Mouse (Mus musculus): ENCODE measurements around the gene Gm21976. TPM values are rescaled to one million over a fixed set of nuclear protein-coding genes. Genes with fewer than 3 reads are reported as not detected.
A peak's percentile ranks its signal among the peaks of the same experiment; 100 is the strongest.

Gm21976 gene
- polyA plus RNA-seq, 1 experiment from 2014 or later: not detected

DNA sequence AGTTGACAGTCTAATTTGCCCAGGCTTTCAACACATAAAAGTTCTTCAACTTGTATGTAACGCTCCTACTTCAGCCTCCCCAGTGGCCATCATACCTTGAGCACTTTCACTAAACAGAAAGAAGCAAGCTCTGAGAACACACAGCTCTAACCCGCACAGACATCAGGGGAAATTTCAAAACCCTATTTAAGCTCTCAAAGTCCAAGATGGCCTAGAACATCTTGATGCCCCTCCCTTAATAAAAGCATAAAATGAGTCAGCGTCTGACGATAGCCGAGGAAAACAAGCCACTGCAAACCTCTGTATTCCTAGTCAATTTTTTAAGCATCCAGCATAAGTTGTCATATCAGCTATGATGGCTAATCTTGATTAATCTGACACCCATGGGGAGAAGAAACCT lies 31.9 kb downstream of the Gm21976 start:
- H3K9me3 ChIP-seq (ENCODE audit: low read length): no peaks in the 10 kb centered on the region
- no peak for ATAC-seq (ENCODE audit: low FRiP score, low TSS enrichment)
- no peaks in the 10 kb centered on the region for H3K27me3 ChIP-seq (ENCODE audit: insufficient read depth, low read length)

DNA sequence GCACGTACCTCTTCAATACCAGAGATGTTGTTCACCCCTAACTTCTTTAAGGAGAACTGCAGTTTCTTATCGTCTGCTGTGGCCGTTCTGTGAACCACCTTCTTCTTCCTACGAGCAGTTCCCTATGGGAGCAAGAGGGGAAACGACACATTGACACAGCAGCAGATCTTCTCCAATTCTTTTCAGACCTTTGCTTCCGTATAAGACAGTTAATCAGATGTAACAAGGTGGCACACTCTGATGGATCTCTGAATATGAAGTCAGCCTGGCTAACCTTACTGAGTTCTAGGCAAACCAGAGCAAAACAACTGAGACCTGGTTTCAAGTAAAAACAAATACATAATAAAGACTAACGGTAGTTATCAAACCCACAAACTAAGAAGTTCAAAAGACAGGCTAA lies 33.9 kb downstream of the Gm21976 start:
- Histone ChIP-seq H3K36me3 (ENCODE audit: insufficient read depth, low read length) (peaks cover 42% of the 10 kb centered on the region), H3K4me3 (ENCODE audit: low read length) (no peak overlapping the region), H3K9ac (replicated peaks; ENCODE audit: low read length) (no peak overlapping the region), H3K9me3 (ENCODE audit: low read length) (no peaks in the 10 kb centered on the region), H3K4me2 (replicated peaks; ENCODE audit: low read depth, low read length) (no peak overlapping the region), H3K27ac (ENCODE audit: low read length) (no peak overlapping the region), H3K4me1 (ENCODE audit: insufficient read depth, low read length) (peaks cover 15% of the 10 kb centered on the region), H3K27me3 (ENCODE audit: insufficient read depth, low read length) (no peaks in the 10 kb centered on the region)
- 73% methylated on average over 7 of the region's 7 CpGs for WGBS
- no peak for ATAC-seq (ENCODE audit: low FRiP score, low TSS enrichment)

More for the DNA sequence above, 31.9 kb downstream of the Gm21976 start:
- peaks cover 12% of the 10 kb centered on the region for H3K4me1 ChIP-seq (ENCODE audit: insufficient read depth, low read length)
- no peak overlapping the region for H3K4me2 ChIP-seq (replicated peaks; ENCODE audit: low read depth, low read length)
- no peak overlapping the region for H3K4me3 ChIP-seq (ENCODE audit: low read length)
- peaks cover 43% of the 10 kb centered on the region for H3K36me3 ChIP-seq (ENCODE audit: insufficient read depth, low read length)
- no peak overlapping the region for H3K27ac ChIP-seq (ENCODE audit: low read length)
- whole genome bisulfite sequencing: 94% methylated on average over 5 of the region's 5 CpGs
- H3K9ac ChIP-seq (replicated peaks; ENCODE audit: low read length): no peak overlapping the region

DNA sequence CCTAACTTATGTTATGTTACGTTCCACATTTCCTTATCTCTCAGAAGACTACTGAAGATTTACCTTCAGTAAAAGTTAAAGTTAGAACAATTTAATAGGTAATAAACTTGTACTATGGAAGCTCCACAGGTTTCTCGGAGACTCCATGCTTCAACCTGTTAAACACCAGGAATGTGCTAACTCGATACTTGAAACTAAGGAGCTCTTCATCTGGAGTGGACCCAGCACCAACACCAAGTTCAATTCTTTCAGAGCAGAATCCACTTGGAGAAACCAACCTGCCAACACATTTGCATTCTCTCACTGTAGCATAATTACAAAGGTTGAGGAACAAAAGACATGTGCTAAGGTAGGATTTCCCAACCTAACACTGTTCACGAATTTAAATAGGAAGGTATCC lies 35.4 kb downstream of the Gm21976 start:
- Histone ChIP-seq H3K9ac (replicated peaks; ENCODE audit: low read length) (no peak overlapping the region), H3K4me2 (replicated peaks; ENCODE audit: low read depth, low read length) (peak overlapping the region; percentile 75), H3K36me3 (ENCODE audit: insufficient read depth, low read length) (peaks cover 32% of the 10 kb centered on the region)

DNA sequence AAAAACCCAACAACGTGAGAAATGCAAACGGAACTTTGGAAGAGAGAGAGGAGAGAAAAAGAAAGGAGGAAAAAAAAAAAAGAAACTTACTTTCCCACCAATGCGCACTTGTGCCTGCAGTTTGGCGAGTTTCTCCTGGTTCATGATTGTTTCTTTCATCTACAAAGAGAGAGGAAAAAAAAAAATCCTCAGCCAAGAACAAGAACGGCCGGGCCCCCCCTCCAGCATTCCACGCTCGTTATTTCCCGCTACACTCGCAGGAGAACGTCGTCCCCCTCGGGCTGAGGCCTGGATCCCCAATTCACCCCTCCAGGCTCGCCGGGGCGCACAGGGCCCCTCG lies 36.4 kb downstream of the Gm21976 start:
- WGBS: under 1% methylated on average over 16 of the region's 17 CpGs
- Histone ChIP-seq H3K27ac (ENCODE audit: low read length) (peak overlapping the region; percentile 93), H3K4me1 (ENCODE audit: insufficient read depth, low read length) (peaks cover 15% of the 10 kb centered on the region), H3K27me3 (ENCODE audit: insufficient read depth, low read length) (no peaks in the 10 kb centered on the region), H3K9me3 (ENCODE audit: low read length) (no peaks in the 10 kb centered on the region), H3K9ac (replicated peaks; ENCODE audit: low read length) (peak overlapping the region; percentile 99), H3K4me3 (ENCODE audit: low read length) (peak overlapping the region; percentile 97), H3K36me3 (ENCODE audit: insufficient read depth, low read length) (peaks cover 23% of the 10 kb centered on the region), H3K4me2 (replicated peaks; ENCODE audit: low read depth, low read length) (peak overlapping the region; percentile 75)
- ATAC-seq (ENCODE audit: low FRiP score, low TSS enrichment): no peak

More for the DNA sequence above, 35.4 kb downstream of the Gm21976 start:
- WGBS: 39% methylated on average over 4 of the region's 4 CpGs
- Histone ChIP-seq H3K4me3 (ENCODE audit: low read length) (peak overlapping the region; percentile 30), H3K4me1 (ENCODE audit: insufficient read depth, low read length) (peaks cover 15% of the 10 kb centered on the region), H3K27ac (ENCODE audit: low read length) (no peak overlapping the region), H3K9me3 (ENCODE audit: low read length) (no peaks in the 10 kb centered on the region), H3K27me3 (ENCODE audit: insufficient read depth, low read length) (no peaks in the 10 kb centered on the region)
- ATAC-seq (ENCODE audit: low FRiP score, low TSS enrichment): no peak

DNA sequence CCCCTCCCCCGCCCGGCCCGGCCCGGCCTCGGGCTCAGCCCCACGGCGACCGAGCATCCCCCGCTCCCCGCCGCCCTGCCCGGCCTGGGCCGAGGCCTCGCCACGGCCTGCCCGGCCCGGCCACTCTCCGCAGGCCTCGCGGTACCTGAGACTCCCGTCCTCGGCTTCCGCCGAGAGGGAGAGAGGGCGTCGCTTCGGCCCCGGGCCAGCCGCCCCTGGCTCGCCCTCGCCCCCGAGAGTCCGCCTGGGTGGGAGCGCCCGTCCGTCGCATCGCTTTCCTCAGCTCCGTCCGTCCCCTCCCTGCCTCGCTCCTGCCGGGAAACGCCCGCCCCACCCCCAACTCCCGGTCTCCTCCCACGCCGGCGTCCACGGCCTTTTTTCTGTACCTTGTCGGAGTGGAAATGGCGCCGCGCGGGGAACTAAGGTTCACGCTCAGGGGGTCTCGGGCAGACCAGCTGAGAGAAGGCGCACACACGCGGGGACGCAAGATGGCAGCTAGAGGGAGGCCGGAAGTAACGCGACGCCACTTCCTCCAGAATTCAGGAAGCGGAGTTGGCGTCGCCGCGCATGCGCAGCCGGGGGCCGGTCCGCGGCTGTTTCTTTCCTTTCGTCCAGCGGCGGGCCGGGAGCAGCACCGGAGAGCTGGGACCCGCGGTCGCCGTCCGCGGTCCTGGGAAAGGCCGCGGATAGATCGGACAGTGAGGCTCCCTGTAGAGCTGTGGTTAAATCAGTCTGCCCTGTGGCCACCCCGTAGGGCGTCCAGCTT lies 37.0 kb downstream of the Gm21976 start, which contains the start of gene Btf3:
Gene Btf3 (minus strand): TSS at position 527 of the 766 bp plus-strand sequence.
- WGBS: under 1% methylated on average over 70 of the region's 90 CpGs

DNA sequence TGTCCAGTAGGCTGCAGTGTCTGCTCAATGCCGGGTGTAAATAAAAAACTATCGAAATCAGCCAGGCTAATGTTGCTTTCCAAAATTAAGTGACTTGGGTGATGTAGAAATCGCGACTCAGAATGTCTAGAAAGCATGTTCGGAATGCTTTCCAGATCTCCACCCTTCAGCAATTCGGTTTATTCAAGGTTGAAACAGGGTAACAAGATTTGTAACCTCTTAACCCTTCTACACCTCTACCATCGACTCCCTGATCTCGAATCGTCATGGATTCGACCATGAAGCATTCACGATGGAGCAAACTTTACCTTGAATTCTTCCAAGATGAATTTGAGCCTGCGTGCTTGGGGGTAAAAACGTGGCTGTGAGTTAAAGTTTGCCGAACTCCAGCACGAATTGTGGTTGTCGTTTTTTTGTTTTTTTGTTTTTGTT lies 37.6 kb downstream of the Gm21976 start:
- ATAC-seq (ENCODE audit: low FRiP score, low TSS enrichment): peak; percentile 9; the same call in 1 of the 2 replicates
- Histone ChIP-seq H3K9me3 (ENCODE audit: low read length) (no peaks in the 10 kb centered on the region), H3K4me2 (replicated peaks; ENCODE audit: low read depth, low read length) (peak overlapping the region; percentile 75), H3K4me1 (ENCODE audit: insufficient read depth, low read length) (peaks cover 15% of the 10 kb centered on the region), H3K36me3 (ENCODE audit: insufficient read depth, low read length) (peaks cover 11% of the 10 kb centered on the region), H3K27ac (ENCODE audit: low read length) (peak overlapping the region; percentile 93), H3K27me3 (ENCODE audit: insufficient read depth, low read length) (no peaks in the 10 kb centered on the region), H3K9ac (replicated peaks; ENCODE audit: low read length) (peak overlapping the region; percentile 99), H3K4me3 (ENCODE audit: low read length) (peak overlapping the region; percentile 97)
- WGBS: 2% methylated on average over 16 of the region's 16 CpGs

More for the DNA sequence above, 37.0 kb downstream of the Gm21976 start, which contains the start of gene Btf3:
- Histone ChIP-seq H3K27ac (ENCODE audit: low read length) (peak within 1 kb of the TSS; percentile 93), H3K9ac (replicated peaks; ENCODE audit: low read length) (peak within 1 kb of the TSS; percentile 99), H3K9me3 (ENCODE audit: low read length) (no peaks in the 10 kb centered on the region), H3K4me1 (ENCODE audit: insufficient read depth, low read length) (peaks cover 15% of the 10 kb centered on the region), H3K36me3 (ENCODE audit: insufficient read depth, low read length) (peaks cover 17% of the 10 kb centered on the region), H3K27me3 (ENCODE audit: insufficient read depth, low read length) (no peaks in the 10 kb centered on the region), H3K4me2 (replicated peaks; ENCODE audit: low read depth, low read length) (peak within 1 kb of the TSS; percentile 75), H3K4me3 (ENCODE audit: low read length) (peak within 1 kb of the TSS; percentile 97)
- ATAC-seq (ENCODE audit: low FRiP score, low TSS enrichment): peak; percentile 95

DNA sequence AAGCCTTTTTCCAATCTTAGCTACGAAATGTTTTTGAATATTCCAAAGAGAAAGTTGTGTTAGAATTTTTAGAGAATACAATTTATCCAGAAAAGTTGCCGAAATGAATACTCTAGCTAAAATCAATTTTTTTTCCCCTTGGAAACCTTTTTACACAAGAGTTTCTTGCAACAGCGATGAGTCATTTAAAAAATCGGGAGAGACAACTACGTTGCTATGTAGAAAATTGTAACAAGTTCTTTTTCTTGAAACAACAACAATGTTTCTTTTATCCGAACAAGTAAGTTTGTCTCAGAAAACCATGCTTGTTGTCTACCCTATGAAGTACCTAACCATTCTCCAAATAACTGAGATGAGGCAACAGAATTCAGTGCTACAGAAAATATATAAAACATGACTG lies 38.2 kb downstream of the Gm21976 start:
- no peaks in the 10 kb centered on the region for H3K9me3 ChIP-seq (ENCODE audit: low read length)
- H3K27ac ChIP-seq (ENCODE audit: low read length): no peak overlapping the region
- no peaks in the 10 kb centered on the region for H3K27me3 ChIP-seq (ENCODE audit: insufficient read depth, low read length)
- ATAC-seq (ENCODE audit: low FRiP score, low TSS enrichment): no peak
- H3K4me3 ChIP-seq (ENCODE audit: low read length): no peak overlapping the region
- no peak overlapping the region for H3K4me2 ChIP-seq (replicated peaks; ENCODE audit: low read depth, low read length)
- no peak overlapping the region for H3K9ac ChIP-seq (replicated peaks; ENCODE audit: low read length)
- WGBS: 88% methylated on average over 6 of the region's 6 CpGs
- peaks cover 15% of the 10 kb centered on the region for H3K4me1 ChIP-seq (ENCODE audit: insufficient read depth, low read length)
- peaks cover 8% of the 10 kb centered on the region; the same call in 1 of the 2 replicates for H3K36me3 ChIP-seq (ENCODE audit: insufficient read depth, low read length)

DNA sequence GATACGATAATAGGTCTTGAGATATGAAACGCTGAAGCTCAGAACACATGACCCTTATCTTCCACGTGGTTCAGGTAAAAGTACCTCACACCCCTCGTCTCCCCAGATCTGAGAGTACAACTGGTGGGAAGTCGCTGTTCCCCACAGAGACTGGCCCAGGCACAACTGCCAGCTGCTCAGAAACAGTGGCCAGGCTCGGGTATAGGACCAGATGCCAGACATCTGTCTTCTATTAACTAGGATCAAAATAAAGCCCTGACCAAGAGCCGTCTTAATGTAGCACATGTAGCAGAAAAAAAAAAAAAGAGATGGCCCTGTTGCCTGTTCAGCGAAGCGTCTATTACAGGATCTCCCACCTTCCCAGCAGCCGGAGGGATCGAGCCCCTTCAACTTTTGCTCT lies 45.3 kb downstream of the Gm21976 start:
- ATAC-seq (ENCODE audit: low FRiP score, low TSS enrichment): no peak

DNA sequence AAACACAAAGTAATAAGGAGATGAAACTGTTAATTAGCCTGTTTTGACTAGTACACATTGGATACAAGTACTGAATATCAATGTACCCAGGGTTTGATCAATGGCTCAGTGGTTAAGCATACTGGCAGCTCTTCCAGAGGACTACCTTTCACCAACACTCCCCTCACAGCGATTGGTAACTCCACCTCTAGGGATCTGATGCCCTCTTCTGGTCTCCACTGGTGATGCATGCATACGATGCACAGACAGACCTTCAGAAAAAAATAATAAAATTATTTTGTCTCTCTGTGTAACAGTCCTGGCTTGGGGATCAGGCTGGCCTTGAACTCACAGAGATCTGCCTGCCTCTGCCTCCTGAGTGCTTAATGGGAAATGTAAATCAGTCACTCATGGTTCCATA lies 52.4 kb downstream of the Gm21976 start:
- Histone ChIP-seq H3K4me1 (ENCODE audit: insufficient read depth, low read length) (no peaks in the 10 kb centered on the region), H3K36me3 (ENCODE audit: insufficient read depth, low read length) (no peaks in the 10 kb centered on the region), H3K4me3 (ENCODE audit: low read length) (no peak overlapping the region), H3K9ac (replicated peaks; ENCODE audit: low read length) (no peak overlapping the region), H3K4me2 (replicated peaks; ENCODE audit: low read depth, low read length) (no peak overlapping the region), H3K27me3 (ENCODE audit: insufficient read depth, low read length) (no peaks in the 10 kb centered on the region), H3K9me3 (ENCODE audit: low read length) (no peaks in the 10 kb centered on the region), H3K27ac (ENCODE audit: low read length) (no peak overlapping the region)
- ATAC-seq (ENCODE audit: low FRiP score, low TSS enrichment): no peak
- WGBS: 51% methylated on average over 2 of the region's 2 CpGs

More for the DNA sequence above, 45.3 kb downstream of the Gm21976 start:
- H3K27ac ChIP-seq (ENCODE audit: low read length): no peak overlapping the region
- no peak overlapping the region for H3K4me3 ChIP-seq (ENCODE audit: low read length)
- no peak overlapping the region for H3K4me2 ChIP-seq (replicated peaks; ENCODE audit: low read depth, low read length)
- 84% methylated on average over 11 of the region's 11 CpGs for WGBS
- no peaks in the 10 kb centered on the region for H3K27me3 ChIP-seq (ENCODE audit: insufficient read depth, low read length)
- no peaks in the 10 kb centered on the region for H3K4me1 ChIP-seq (ENCODE audit: insufficient read depth, low read length)
- no peaks in the 10 kb centered on the region for H3K36me3 ChIP-seq (ENCODE audit: insufficient read depth, low read length)
- H3K9me3 ChIP-seq (ENCODE audit: low read length): no peaks in the 10 kb centered on the region
- no peak overlapping the region for H3K9ac ChIP-seq (replicated peaks; ENCODE audit: low read length)

DNA sequence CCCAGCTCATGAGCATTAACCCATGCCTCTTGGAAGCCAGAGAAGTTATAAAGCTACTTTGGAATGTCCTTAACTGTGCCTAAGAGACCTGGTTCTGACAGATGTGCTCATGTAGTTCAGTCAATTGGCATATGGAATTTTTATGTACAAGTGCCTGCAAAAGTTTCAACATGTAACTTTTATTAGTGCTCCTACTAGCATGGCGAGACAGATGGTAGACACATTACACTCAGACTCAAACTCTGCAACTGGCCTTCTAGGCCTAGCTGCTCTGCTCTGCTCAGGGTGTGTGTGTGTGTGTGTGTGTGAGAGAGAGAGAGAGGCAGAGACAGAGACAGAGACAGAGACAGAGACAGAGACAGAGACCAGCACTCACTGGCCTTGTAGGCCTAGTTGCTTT lies 56.5 kb downstream of the Gm21976 start:
- H3K36me3 ChIP-seq (ENCODE audit: insufficient read depth, low read length): no peaks in the 10 kb centered on the region
- no peak overlapping the region for H3K4me2 ChIP-seq (replicated peaks; ENCODE audit: low read depth, low read length)
- ATAC-seq (ENCODE audit: low FRiP score, low TSS enrichment): no peak
- H3K4me1 ChIP-seq (ENCODE audit: insufficient read depth, low read length): no peaks in the 10 kb centered on the region
- H3K9ac ChIP-seq (replicated peaks; ENCODE audit: low read length): no peak overlapping the region
- H3K27me3 ChIP-seq (ENCODE audit: insufficient read depth, low read length): no peaks in the 10 kb centered on the region
- no peak overlapping the region for H3K27ac ChIP-seq (ENCODE audit: low read length)
- H3K4me3 ChIP-seq (ENCODE audit: low read length): no peak overlapping the region
- no peaks in the 10 kb centered on the region for H3K9me3 ChIP-seq (ENCODE audit: low read length)
- WGBS: 100% methylated on average over 1 of the region's 1 CpGs

Measured in kidney, embryonic 16.5 days (tissue).